ENCODE assay signal across 8 mouse cellular contexts in genomic region chr4:120831472-120831871, GRCm38 (mm10). TPM values are rescaled to one million over a fixed set of nuclear protein-coding genes. Genes with fewer than 3 reads are reported as not detected.
DNase-seq lines count a peak whose midpoint lies in the region; ATAC-seq and TF ChIP-seq lines count a peak whose summit lies in the region.

Gene Nfyc, minus strand, starts transcription at chr4:120831572.

- H3K9me3 ChIP-seq in forebrain, postnatal 0 days (ENCODE audit: low read length) = no peaks in the 10 kb centered on the region
- H3K9me3 ChIP-seq in hindbrain, embryonic 15.5 days = no peaks in the 10 kb centered on the region
- H3K9me3 ChIP-seq in liver, postnatal 0 days (ENCODE audit: low read length) = no peaks in the 10 kb centered on the region

- no peak within 1 kb of the TSS for H3K4me3 ChIP-seq in forebrain, postnatal 0 days (ENCODE audit: low read depth, low read length)
- no peak within 1 kb of the TSS for H3K4me3 ChIP-seq in hindbrain, embryonic 15.5 days
- H3K4me3 ChIP-seq in liver, postnatal 0 days (ENCODE audit: low read depth, low read length) = no peak within 1 kb of the TSS

- no peak within 1 kb of the TSS for H3K4me2 ChIP-seq in forebrain, postnatal 0 days (ENCODE audit: low read depth)
- no peak within 1 kb of the TSS for H3K4me2 ChIP-seq in hindbrain, embryonic 15.5 days
- H3K4me2 ChIP-seq in liver, postnatal 0 days (ENCODE audit: low read depth, low read length) = no peak within 1 kb of the TSS

- no peaks in the 10 kb centered on the region for H3K36me3 ChIP-seq in forebrain, postnatal 0 days (ENCODE audit: insufficient read depth)
- H3K36me3 ChIP-seq in hindbrain, embryonic 15.5 days = no peaks in the 10 kb centered on the region
- H3K36me3 ChIP-seq in liver, postnatal 0 days (replicated peaks; ENCODE audit: insufficient read depth, low read length) = no peaks in the 10 kb centered on the region

- no peak within 1 kb of the TSS for H3K27ac ChIP-seq in forebrain, postnatal 0 days (ENCODE audit: low read depth, low read length)
- H3K27ac ChIP-seq in hindbrain, embryonic 15.5 days (replicated peaks) = no peak within 1 kb of the TSS
- H3K27ac ChIP-seq in liver, postnatal 0 days (ENCODE audit: low read depth) = no peak within 1 kb of the TSS

- H3K27me3 ChIP-seq in forebrain, postnatal 0 days (ENCODE audit: insufficient read depth, low read length) = no peaks in the 10 kb centered on the region
- no peaks in the 10 kb centered on the region for H3K27me3 ChIP-seq in hindbrain, embryonic 15.5 days
- no peaks in the 10 kb centered on the region for H3K27me3 ChIP-seq in liver, postnatal 0 days (ENCODE audit: insufficient read depth, low read length)

- no peaks in the 10 kb centered on the region for H3K4me1 ChIP-seq in forebrain, postnatal 0 days (ENCODE audit: insufficient read depth)
- no peaks in the 10 kb centered on the region for H3K4me1 ChIP-seq in hindbrain, embryonic 15.5 days (replicated peaks)
- peaks cover 1% of the 10 kb centered on the region; the same call in 1 of the 2 replicates for H3K4me1 ChIP-seq in liver, postnatal 0 days (ENCODE audit: insufficient read depth)

- no peak within 1 kb of the TSS for H3K9ac ChIP-seq in forebrain, postnatal 0 days
- H3K9ac ChIP-seq in hindbrain, embryonic 15.5 days = no peak within 1 kb of the TSS
- no peak within 1 kb of the TSS for H3K9ac ChIP-seq in liver, postnatal 0 days (replicated peaks)

- WGBS in forebrain, postnatal 0 days = 88% methylated on average over 4 of the region's 4 CpGs
- 92% methylated on average over 4 of the region's 4 CpGs for whole genome bisulfite sequencing in hindbrain, embryonic 15.5 days
- WGBS in liver, postnatal 0 days (ENCODE audit: insufficient replicate concordance) = 76% methylated on average over 4 of the region's 4 CpGs

- no peak for ATAC-seq in forebrain, postnatal 0 days
- ATAC-seq in hindbrain, embryonic 15.5 days (ENCODE audit: low FRiP score, low read depth) = no peak
- no peak for ATAC-seq in liver, postnatal 0 days

- TF ChIP-seq CTCF in forebrain, postnatal 0 days (IDR thresholded peaks at IDR 0.05; ENCODE audit: low read depth) = no peak
- TF ChIP-seq CTCF in liver, postnatal 0 days (IDR thresholded peaks at IDR 0.05; ENCODE audit: low read depth) = no peak

- DNase-seq in frontal cortex, adult 2 months (ENCODE audit: extremely low spot score in 1 of 2, low spot score in 1 of 2) = no peak
- DNase-seq in frontal cortex, postnatal 14 days (ENCODE audit: low spot score in 2 of 2) = no peak
- DNase-seq in ZHBTc4 (ENCODE audit: low read depth, low spot score) = peak; percentile 69
- no peak for DNase-seq in forebrain, postnatal 0 days
- DNase-seq in liver, postnatal 0 days = no peak
- DNase-seq in right cerebral cortex, postnatal 36 days (ENCODE audit: low spot score in 2 of 2) = no peak
- DNase-seq in retina, embryonic 14.5 days (ENCODE audit: low spot score) = no peak

- TF ChIP-seq EP300 in liver, postnatal 0 days (IDR thresholded peaks at IDR 0.05; ENCODE audit: low read depth) = no peak

RNA-seq across cellular contexts. Expression of gene Nfyc, which starts in this region (rescaled TPM):
- 107 and 119 TPM in 2 replicates for polyA plus RNA-seq in frontal cortex, adult 2 months (2012; rRNA removed)
- 72.7 and 78.2 TPM in 2 replicates for total RNA-seq in forebrain, postnatal 0 days (2014; rRNA removed)
- 74.6 and 81.4 TPM in 2 replicates for polyA plus RNA-seq in forebrain, postnatal 0 days (2015; fragmentation: Nextera tagmentation; extraction: Ambion mirVana)
- polyA plus RNA-seq in hindbrain, embryonic 15.5 days (2015; fragmentation: Nextera tagmentation; extraction: Ambion mirVana) = 78.4 and 82.1 TPM in 2 replicates
- polyA plus RNA-seq in liver, postnatal 0 days (2015; fragmentation: Nextera tagmentation; extraction: Ambion mirVana) = 30.4 and 32.0 TPM in 2 replicates
